Mouse (Mus musculus): ENCODE measurements around the gene Pitpna. TPM values are rescaled to one million over a fixed set of nuclear protein-coding genes. Genes with fewer than 3 reads are reported as not detected.

The Pitpna gene
- polyA plus RNA-seq (2014; fragmentation: Illumina TruSeq; extraction: RNeasy Lipid Tissue Mini Kit (QIAGEN cat#74804); ENCODE audit: insufficient read depth, low read depth, low replicate concordance): 104 TPM

GRCm38 (mm10) chr11:75587493-75588284, at the start of gene Pitpna:
Gene Pitpna, plus strand, starts transcription at chr11:75588097.

GRCm38 (mm10) chr11:75630645-75631229, 42.8 kb downstream of the Pitpna start, which contains the start of gene Inpp5k:
Gene Inpp5k, plus strand, starts transcription at chr11:75630988.

GRCm38 (mm10) chr11:75650311-75650710, 62.4 kb downstream of the Pitpna start, which contains the start of gene Myo1c:
Gene Myo1c, plus strand, starts transcription at chr11:75650504.

Other genes with a start within 250 kb of the Pitpna start
- 27.4 TPM for gene Rpa1, start 239.8 kb upstream of the Pitpna start, polyA plus RNA-seq (2014; fragmentation: Illumina TruSeq; extraction: RNeasy Lipid Tissue Mini Kit (QIAGEN cat#74804); ENCODE audit: insufficient read depth, low read depth, low replicate concordance)
- 2.6 TPM for gene Smyd4, start 239.7 kb upstream of the Pitpna start, polyA plus RNA-seq (2014; fragmentation: Illumina TruSeq; extraction: RNeasy Lipid Tissue Mini Kit (QIAGEN cat#74804); ENCODE audit: insufficient read depth, low read depth, low replicate concordance)
- gene Serpinf1, start 165.4 kb upstream of the Pitpna start, polyA plus RNA-seq (2014; fragmentation: Illumina TruSeq; extraction: RNeasy Lipid Tissue Mini Kit (QIAGEN cat#74804); ENCODE audit: insufficient read depth, low read depth, low replicate concordance): 48.5 TPM
- gene Serpinf2, start 148.5 kb upstream of the Pitpna start, polyA plus RNA-seq (2014; fragmentation: Illumina TruSeq; extraction: RNeasy Lipid Tissue Mini Kit (QIAGEN cat#74804); ENCODE audit: insufficient read depth, low read depth, low replicate concordance): 0.24 TPM
- 9.8 TPM for gene Wdr81, start 133.4 kb upstream of the Pitpna start, polyA plus RNA-seq (2014; fragmentation: Illumina TruSeq; extraction: RNeasy Lipid Tissue Mini Kit (QIAGEN cat#74804); ENCODE audit: insufficient read depth, low read depth, low replicate concordance)
- gene Tlcd2, start 126.4 kb upstream of the Pitpna start, polyA plus RNA-seq (2014; fragmentation: Illumina TruSeq; extraction: RNeasy Lipid Tissue Mini Kit (QIAGEN cat#74804); ENCODE audit: insufficient read depth, low read depth, low replicate concordance): 5.9 TPM
- 25.0 TPM for gene Prpf8, start 101.3 kb upstream of the Pitpna start, polyA plus RNA-seq (2014; fragmentation: Illumina TruSeq; extraction: RNeasy Lipid Tissue Mini Kit (QIAGEN cat#74804); ENCODE audit: insufficient read depth, low read depth, low replicate concordance)
- 13.1 TPM for gene Rilp, start 78.0 kb upstream of the Pitpna start, polyA plus RNA-seq (2014; fragmentation: Illumina TruSeq; extraction: RNeasy Lipid Tissue Mini Kit (QIAGEN cat#74804); ENCODE audit: insufficient read depth, low read depth, low replicate concordance)
- gene Scarf1, start 74.6 kb upstream of the Pitpna start, polyA plus RNA-seq (2014; fragmentation: Illumina TruSeq; extraction: RNeasy Lipid Tissue Mini Kit (QIAGEN cat#74804); ENCODE audit: insufficient read depth, low read depth, low replicate concordance): 17.8 TPM
- gene Slc43a2, start 56.4 kb upstream of the Pitpna start, polyA plus RNA-seq (2014; fragmentation: Illumina TruSeq; extraction: RNeasy Lipid Tissue Mini Kit (QIAGEN cat#74804); ENCODE audit: insufficient read depth, low read depth, low replicate concordance): 20.6 TPM
- 40.8 TPM for gene Inpp5k, start 42.9 kb downstream of the Pitpna start, polyA plus RNA-seq (2014; fragmentation: Illumina TruSeq; extraction: RNeasy Lipid Tissue Mini Kit (QIAGEN cat#74804); ENCODE audit: insufficient read depth, low read depth, low replicate concordance)
- 87.1 TPM for gene Myo1c, start 62.4 kb downstream of the Pitpna start, polyA plus RNA-seq (2014; fragmentation: Illumina TruSeq; extraction: RNeasy Lipid Tissue Mini Kit (QIAGEN cat#74804); ENCODE audit: insufficient read depth, low read depth, low replicate concordance)
- 59.3 TPM for gene Crk, start 91.2 kb downstream of the Pitpna start, polyA plus RNA-seq (2014; fragmentation: Illumina TruSeq; extraction: RNeasy Lipid Tissue Mini Kit (QIAGEN cat#74804); ENCODE audit: insufficient read depth, low read depth, low replicate concordance)
- gene Ywhae, start 144.8 kb downstream of the Pitpna start, polyA plus RNA-seq (2014; fragmentation: Illumina TruSeq; extraction: RNeasy Lipid Tissue Mini Kit (QIAGEN cat#74804); ENCODE audit: insufficient read depth, low read depth, low replicate concordance): 219 TPM
- 0.35 TPM for gene Doc2b, start 208.0 kb downstream of the Pitpna start, polyA plus RNA-seq (2014; fragmentation: Illumina TruSeq; extraction: RNeasy Lipid Tissue Mini Kit (QIAGEN cat#74804); ENCODE audit: insufficient read depth, low read depth, low replicate concordance)

Data from lung, adult 10 weeks (tissue).